ENCODE assay signal across 8 mouse cellular contexts in the genomic region with DNA sequence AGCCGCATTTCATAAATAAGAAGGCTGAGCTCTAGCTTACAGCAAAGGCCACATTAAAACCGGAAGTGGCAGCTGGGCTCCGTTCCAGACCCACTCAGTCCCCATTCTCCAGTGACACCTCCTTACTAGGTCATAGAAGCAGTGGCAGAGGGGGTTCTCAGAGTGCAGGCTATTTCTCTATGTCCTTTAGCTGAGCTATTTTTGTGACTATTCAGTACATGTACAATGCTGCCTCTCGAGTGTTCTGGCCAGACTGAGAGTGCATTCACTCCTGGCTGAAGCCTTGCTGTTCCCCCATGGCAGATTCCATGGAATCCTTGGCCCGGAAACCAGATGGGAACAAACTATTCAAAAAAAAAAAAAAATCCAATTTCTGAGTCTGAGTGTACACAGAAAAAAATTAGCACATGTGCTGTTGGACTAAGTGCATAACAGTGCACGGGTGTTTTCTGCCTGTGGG.
DNase-seq lines count a peak whose midpoint lies in the region; ATAC-seq lines count a peak whose summit lies in the region.

No protein-coding gene starts in this region.

- H3K9ac ChIP-seq in kidney, embryonic 15.5 days, result no peak overlapping the region

- H3K27me3 ChIP-seq in kidney, embryonic 15.5 days, result no peaks in the 10 kb centered on the region

- peak; percentile 28 to 66 for DNase-seq in left cerebral cortex, postnatal 10 days (ENCODE audit: extremely low spot score in 1 of 2, low spot score in 2 of 2)
- DNase-seq in left cerebral cortex, postnatal 4 days, result no peak
- DNase-seq in adrenal gland, postnatal 36 days, result peak; percentile 76
- peak; percentile 67 for DNase-seq in gastrocnemius, postnatal 14 days
- peak; percentile 83 for DNase-seq in lung, postnatal 25 days (ENCODE audit: low spot score)
- no peak for DNase-seq in embryo, embryonic 9.5 days (ENCODE audit: extremely low spot score)
- no peak for DNase-seq in thymus, postnatal 0 days (ENCODE audit: low spot score)

- intact Hi-C loops in left cerebral cortex, postnatal 10 days (cut with DNase I), result loop anchor here (10.0 kb wide), 1 partner anchor 503 kb away; a partner anchor contains a TSS
- intact Hi-C loops in left cerebral cortex, postnatal 4 days (cut with DNase I), result no loop called here
- intact Hi-C loops in gastrocnemius, postnatal 14 days (cut with DNase I; ENCODE audit: low total_unique reads), result no loop called here

- 47% methylated on average over 6 of the region's 6 CpGs for WGBS in kidney, embryonic 15.5 days

- peak overlapping the region; percentile 19 for H3K27ac ChIP-seq in kidney, embryonic 15.5 days

- H3K4me2 ChIP-seq in kidney, embryonic 15.5 days, result no peak overlapping the region

- no peak for ATAC-seq in kidney, embryonic 15.5 days (replicated peaks; ENCODE audit: low FRiP score)

- peaks cover 36% of the 10 kb centered on the region for H3K4me1 ChIP-seq in kidney, embryonic 15.5 days

- no peaks in the 10 kb centered on the region for H3K36me3 ChIP-seq in kidney, embryonic 15.5 days

- no peaks in the 10 kb centered on the region for H3K9me3 ChIP-seq in kidney, embryonic 15.5 days (replicated peaks)

- no peak overlapping the region for H3K4me3 ChIP-seq in kidney, embryonic 15.5 days (replicated peaks)

Comparison
In these comparisons a context has a peak if more than half of its experiments do, and no peak if none do; other contexts are left out.
1. DNase-seq: peak in left cerebral cortex, postnatal 10 days (2 of 2), adrenal gland, postnatal 36 days (2 of 2), gastrocnemius, postnatal 14 days (single experiment) and lung, postnatal 25 days (single experiment); none in left cerebral cortex, postnatal 4 days (single experiment), embryo, embryonic 9.5 days (single experiment) and thymus, postnatal 0 days (single experiment).